Mouse (Mus musculus): ENCODE measurements at regions not wholly inside any gene's neighbourhood (a gene's known extent, or its start where the extent isn't known, plus 50 kb on each side); places are given as distances from the start of the nearest gene placed in this dataset.
"Not testable (repeated sequence)": the region's sequence is repeated elsewhere in the genome, so short reads cannot be mapped to it uniquely, and the experiment has no call there.

DNA sequence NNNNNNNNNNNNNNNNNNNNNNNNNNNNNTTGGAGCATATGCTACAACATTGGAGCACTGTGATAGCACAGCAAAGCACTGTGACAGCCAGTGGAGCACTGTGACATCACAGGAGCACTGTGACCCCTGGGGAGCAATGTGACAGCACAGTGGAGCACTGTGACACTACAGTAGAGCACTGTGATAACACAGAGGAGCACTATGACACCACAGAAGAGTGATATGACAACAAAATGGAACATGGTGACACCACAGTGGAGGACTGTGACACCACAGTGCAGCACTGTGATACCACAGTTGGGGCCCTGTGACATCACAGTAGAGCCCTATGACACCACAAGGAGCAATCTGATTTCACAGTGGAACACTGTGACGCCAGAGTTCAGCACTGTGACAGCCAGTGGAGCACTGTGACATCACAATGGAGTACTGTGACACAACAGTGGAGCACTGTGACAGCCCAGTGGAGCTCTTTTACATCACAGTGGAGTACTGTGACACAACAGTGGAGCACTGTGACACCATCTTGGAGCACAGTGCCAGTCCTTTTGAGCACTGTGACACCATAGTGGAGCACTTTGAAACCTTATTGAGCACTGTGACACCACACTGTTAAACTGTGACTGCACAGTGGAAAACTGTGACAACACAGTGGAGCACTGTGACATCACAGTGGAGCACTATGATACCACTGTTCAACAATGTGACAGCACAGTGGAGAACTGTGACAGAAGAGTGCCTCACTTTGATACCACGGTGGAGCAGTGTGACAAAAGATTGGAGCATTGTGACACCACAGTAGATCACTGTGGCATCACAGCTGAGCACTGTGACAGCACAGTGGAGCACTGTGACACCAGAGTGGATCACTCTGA is 116.9 kb upstream of the Vmn1r2 start:
- no peak for DNase-seq (ENCODE audit: low read depth in 2 of 2, low spot score in 2 of 2)

DNA sequence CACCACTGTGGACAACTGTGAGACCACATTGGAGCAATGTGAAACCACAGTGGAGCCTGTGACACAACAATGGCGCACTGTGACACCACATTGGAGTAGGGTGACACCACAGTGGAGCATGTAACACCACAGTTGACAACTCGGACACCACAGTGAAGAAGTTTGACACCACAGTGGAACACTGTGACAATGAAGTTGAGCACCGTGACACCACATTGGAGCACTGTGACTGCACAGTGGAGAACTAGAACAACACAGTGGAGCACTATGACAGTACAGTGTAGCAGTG is 116.3 kb upstream of the Vmn1r2 start:
- no peak for DNase-seq (ENCODE audit: low read depth in 2 of 2, low spot score in 2 of 2)

DNA sequence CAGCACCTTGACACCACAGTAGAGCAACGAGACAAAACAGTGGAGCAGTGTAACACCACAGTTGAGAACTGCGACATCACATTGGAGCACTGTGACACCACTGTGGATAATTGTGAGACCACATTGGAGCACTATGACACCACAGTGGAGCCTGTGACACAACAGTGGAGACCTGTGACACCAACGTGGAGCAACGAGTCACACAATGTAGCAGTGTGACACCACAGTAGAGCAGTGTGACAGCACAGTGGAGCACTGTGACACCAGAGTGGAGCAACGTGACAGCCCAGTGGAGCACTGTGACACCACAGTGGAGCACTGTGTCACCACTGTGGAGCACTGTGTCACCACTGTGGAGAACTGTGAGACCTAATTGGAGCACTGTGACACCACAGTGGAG is 115.9 kb upstream of the Vmn1r2 start:
- DNase-seq (ENCODE audit: low read depth in 2 of 2, low spot score in 2 of 2), result no peak

DNA sequence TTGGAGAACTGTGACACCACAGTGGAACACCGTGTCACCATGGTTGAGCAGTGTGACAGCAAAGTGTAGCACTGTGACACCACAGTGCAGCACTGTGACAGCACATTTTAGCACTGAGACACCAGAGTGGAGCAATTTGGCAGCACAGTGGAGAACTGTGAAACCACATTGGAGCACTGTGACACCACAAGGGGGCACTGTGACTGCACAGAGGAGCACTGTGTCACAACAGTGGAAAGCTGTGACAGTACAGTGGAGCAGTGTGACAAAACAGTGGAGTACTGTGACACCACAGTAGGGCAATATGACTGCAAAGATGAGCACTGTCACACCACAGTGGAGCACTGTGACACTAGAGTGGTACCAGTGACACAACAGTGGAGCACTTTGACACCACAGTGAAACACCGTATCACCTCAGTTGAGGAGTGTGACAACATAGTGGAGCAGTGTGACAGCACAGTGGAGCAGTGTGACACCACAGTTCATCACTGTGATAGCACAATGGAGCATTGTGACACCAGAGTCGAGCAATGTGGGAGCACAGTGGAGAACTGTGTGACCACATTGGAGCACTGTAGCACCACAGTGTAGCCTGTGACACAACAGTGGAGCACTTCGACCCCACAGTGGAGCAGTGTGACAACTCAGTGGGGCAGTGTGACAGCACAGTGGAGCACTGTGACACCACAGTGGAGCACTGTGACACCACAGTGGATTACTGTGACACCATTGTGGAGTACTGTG is 114.6 kb upstream of the Vmn1r2 start:
- DNase-seq (ENCODE audit: low read depth in 2 of 2, low spot score in 2 of 2), result no peak

DNA sequence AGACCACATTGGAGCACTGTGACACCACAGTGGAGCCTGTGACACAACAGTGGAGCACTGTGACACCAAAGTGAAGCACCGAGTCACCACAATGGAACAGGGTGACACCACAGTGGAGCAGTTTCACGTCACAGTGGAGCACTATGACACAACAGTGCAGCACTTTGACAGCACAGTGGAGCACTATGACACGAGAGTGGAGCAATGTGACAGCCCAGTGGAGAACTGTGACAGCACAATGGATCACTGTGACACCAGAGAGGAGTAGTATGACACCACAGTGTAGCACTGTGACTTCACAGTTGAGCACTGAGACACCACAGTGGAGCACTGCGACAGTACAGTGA is 114.1 kb upstream of the Vmn1r2 start:
- no peak for DNase-seq (ENCODE audit: low read depth in 2 of 2, low spot score in 2 of 2)

DNA sequence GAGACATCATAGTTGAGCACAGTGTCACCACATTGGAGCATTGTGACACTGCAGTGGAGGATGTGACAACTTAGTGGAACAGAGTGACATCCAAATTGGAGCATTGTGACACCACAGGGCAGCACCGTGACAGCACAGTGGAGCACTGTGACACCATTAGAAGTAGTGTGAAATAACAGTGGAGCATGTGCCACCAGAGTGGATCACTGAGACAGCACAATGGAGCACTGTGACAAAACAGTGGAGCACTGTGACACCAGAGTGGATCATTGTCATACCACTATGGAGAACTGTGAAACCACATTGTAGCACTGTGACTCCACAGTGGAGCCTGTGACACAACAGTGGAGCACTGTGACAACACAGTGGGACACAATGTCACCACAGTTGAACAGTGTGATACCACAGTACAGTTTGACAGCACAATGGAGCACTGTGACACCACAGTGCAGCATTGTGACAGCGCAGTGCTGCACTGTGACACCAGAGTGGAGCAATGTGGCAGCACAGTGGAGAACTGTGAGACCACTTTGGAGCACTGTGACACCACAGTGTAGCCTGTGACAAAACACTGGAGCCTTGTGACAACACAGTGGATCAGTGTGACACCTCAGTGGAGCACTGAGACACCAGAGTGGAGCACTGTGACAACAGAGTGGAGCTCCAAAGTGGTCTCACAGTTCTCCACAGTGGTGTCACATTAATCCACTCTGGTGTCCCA is 113.5 kb upstream of the Vmn1r2 start:
- DNase-seq (ENCODE audit: low read depth in 2 of 2, low spot score in 2 of 2), result no peak

DNA sequence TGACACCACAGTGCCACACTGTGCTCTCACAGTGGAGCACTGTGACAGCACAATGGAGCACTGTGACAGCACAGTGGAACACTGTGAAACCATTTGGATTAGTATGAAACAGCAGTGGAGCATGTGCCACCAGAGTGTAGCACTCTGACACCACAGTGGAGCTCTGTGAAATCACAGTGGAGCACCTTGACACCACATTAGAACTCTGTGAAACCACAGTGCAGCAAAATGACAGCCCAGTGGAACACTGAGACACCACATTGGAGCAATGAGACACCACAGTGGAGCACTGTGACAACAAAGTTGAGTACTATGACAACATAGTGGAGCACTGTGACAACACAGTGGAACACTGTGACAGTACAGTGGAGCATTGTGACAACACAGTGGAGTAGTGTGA is 112.2 kb upstream of the Vmn1r2 start:
- DNase-seq (ENCODE audit: low read depth in 2 of 2, low spot score in 2 of 2), result no peak

DNA sequence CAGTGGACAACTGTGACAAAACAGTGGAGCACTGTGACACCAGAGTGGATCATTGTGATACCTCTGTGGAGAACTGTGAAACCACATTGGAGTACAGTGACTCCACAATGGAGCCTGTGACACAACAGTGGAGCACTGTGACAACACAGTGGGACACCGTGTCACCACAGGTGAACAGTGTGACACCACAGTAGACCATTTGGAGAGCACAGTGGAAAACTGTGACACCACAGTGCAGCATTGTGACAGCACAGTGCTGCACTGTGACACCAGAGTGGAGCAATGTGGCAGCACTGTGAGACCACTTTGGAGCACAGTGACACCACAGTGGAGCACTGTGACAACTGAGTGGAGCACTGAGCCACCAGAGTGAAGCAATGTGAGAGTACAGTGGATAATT is 111.7 kb upstream of the Vmn1r2 start:
- DNase-seq (ENCODE audit: low read depth in 2 of 2, low spot score in 2 of 2), result no peak

DNA sequence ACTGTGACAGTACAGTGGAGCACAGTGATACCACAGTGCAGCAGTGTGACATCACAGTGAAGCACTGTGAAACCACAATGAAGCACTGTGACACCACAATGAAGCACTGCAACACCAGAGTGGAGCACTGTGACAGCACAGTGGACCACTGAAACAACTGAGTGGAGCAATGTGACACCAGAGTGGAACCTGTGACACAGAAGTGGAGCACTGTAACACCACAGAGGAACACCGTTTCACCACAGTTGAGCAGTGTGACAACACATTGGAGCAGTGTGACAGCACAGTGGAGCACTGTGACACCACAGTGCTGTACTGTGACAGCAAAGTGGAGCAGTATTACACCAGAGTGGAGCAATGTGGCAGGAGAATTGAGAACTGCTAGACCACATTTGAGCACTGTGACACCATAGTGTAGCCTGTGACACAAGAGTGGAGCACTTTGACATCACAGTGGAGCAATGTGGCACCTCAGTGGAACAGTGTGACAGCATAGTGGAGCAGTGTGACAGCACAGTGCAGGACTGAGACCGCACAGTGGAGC is 107.5 kb upstream of the Vmn1r2 start:
- no peak for DNase-seq (ENCODE audit: low read depth in 2 of 2, low spot score in 2 of 2)

DNA sequence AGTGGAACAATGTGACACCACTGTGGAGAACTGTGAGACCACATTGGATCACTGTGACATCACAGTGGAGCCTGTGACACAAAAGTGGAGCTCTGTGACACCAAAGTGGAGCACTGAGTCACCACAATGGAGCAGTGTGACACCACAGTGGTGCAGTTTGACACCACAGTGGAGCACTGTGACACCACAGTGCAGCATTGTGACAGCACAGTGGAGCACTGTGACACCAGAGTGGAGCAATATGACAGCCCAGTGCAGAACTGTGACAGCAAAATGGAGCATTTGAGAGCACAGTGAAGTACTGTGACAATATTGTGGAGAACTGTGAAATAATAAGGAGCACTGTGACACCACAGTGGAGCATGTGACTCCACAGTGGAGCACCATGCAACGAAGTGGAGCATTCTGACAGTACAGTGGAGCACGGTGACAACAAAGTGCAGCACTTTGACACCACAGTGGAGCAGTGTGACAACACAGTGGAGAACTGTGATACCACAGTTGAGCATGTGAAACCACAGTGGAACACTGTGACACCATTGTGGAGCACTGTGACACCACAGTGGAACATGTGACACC is 105.0 kb upstream of the Vmn1r2 start:
- no peak for DNase-seq (ENCODE audit: low read depth in 2 of 2, low spot score in 2 of 2)

DNA sequence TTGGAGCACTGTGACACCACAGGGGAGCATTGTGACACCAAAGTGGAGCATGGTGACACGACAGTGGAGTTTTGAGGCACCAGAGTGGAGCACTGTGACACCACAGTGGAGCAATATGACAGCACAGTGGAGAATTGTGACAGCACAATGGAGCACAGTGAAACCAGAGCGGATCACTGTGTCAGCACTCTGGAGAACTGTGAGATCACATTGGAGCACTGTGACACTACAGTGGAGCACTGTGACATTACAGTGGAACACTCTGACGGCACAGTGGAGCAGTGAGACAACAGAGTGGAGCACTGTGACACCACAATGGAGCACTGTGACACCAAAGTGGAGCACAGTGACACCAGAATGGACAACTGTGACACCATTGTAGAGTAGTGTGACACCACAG is 103.2 kb upstream of the Vmn1r2 start:
- DNase-seq (ENCODE audit: low read depth in 2 of 2, low spot score in 2 of 2), result no peak

DNA sequence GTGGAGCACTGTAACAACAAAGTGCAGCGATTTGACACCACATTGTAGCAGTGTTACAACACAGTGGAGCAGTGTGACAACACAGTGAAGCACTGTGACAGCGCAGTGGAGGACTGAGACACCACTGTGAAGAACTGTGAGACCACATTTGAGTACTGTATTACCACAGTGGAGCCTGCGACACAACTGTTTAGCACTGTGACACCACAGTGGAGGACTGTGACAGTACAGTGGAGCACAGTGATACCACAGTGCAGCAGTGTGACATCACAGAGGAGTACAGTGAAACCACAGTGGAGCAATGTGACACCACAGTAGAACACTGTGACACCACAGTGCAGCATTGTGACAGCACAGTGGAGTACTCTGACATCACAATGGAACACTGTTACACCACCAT is 102.5 kb upstream of the Vmn1r2 start:
- no peak for DNase-seq (ENCODE audit: low read depth in 2 of 2, low spot score in 2 of 2)

DNA sequence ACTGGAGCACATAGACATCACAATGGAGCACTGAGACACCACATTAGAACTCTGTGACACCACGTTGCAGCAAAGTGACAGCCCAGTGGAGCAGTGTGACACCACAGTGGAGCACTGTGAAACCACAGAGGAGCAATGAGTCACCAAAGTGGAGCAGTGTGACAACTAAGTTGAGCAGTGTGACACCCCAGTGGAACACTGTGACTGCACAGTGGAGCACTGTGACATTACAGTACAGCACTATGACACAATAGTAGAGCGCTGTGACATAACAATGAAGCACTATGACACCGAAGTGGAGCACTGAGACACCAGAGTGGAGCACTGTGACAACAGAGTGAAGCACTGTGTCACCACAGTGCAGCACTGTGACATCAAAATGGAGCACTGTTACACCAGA is 101.8 kb upstream of the Vmn1r2 start:
- DNase-seq (ENCODE audit: low read depth in 2 of 2, low spot score in 2 of 2), result not testable (repeated sequence)

DNA sequence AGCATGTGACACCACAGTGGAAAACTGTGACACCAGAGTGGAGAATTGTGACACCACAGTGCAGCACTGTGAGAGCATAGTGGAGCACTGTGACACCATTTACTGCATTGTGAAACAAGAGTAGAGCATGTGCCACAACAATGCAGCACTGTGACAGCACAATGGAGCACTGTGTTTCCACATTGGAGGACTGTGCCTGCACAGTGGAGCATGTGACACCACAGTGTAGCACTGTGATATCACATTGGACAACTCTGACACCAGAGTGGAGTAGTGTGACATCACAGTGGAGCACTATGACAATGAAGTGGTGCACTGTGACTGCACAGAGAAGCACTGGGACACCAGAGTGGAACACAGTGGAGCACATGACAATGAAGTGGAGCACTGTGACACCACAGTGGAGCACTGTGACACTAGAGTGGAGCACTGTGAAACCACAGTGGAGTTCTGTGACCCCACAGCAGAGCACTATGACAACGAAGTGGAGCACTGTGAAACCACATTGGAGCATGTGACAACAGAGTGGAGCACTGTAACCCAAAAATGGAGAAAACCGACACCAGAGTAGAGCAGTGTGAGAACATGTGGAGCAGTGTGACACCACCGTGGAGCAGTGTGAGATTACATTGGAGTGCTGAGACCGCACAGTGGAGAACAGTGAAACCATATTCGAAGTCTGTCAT is 100.9 kb upstream of the Vmn1r2 start:
- no peak for DNase-seq (ENCODE audit: low read depth in 2 of 2, low spot score in 2 of 2)

DNA sequence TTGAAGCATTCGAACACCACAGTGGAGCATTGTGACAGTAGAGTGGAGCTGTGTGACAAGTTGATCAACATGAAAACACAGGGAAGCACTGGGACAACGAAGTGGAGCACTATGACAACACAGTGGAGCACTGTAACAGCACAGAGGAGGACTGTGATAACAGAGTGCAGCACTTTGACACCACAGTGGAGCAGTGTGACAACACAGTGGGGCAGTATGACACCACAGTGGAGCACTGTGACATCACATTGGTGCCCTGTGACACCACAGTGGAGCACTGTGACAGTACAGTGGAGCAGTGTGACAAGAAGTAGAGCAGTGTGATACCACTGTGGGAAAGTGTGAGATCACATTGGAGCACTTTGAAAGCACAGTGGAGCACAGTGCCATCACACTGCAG is 99.9 kb upstream of the Vmn1r2 start:
- no peak for DNase-seq (ENCODE audit: low read depth in 2 of 2, low spot score in 2 of 2)

DNA sequence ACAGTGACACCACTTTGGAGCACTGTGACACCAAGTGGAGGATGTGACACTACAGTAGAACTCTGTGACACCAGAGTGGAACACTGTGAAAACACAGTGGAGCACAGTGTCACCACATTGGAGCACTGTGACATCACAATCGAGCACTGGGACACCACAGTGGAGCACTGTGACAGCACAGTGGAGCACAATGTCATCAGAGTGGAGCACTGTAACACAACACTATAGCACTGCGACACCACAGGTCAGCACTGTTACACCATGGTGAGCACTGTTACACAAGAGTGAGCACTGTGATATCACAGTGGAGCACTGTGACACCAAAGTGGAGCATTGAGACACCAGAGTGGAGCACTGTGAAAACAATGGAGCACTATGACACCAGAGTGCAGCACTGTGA is 99.5 kb upstream of the Vmn1r2 start:
- DNase-seq (ENCODE audit: low read depth in 2 of 2, low spot score in 2 of 2), result peak in 1 of 2 experiments; percentile 0

DNA sequence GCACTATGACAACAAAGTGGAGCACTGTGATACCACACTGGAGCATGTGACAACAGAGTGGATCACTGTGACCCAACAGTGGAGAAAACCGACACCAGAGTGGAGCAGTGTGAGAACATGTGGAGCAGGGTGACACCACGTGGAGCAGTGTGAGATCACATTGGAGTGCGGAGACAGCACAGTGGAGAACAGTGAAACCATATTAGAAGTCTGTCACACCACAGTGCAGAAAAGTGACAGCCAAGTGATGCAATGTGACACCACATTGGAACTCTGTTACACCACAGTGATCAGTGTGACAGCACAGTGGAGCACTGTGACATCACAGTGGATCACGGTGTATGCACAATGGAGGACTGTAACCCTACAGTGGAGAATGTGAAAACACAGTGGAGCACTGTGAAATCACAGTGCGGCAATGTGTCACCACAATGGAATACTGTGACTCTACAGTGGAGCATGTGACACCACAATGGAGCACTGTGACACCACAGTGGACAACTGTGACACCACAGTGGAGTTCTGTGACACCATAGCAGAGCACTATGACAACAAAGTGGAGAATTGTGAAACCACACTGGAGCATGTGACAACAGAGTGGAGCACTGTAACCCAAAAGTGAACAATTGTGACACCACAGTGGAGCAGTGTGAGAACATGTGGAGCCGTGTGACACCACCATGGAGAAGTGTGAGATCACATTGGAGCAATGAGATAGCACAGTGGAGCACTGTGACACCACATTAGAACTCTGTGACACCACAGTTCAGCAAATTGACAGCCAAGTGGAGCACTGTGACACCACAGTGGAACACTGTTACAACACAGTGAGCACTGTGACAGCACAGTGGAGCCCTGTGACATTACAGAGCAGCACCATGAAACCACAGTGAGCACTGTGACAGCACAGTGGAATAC is 98.6 kb upstream of the Vmn1r2 start:
- DNase-seq (ENCODE audit: low read depth in 2 of 2, low spot score in 2 of 2), result peak in 1 of 2 experiments; percentile 0

DNA sequence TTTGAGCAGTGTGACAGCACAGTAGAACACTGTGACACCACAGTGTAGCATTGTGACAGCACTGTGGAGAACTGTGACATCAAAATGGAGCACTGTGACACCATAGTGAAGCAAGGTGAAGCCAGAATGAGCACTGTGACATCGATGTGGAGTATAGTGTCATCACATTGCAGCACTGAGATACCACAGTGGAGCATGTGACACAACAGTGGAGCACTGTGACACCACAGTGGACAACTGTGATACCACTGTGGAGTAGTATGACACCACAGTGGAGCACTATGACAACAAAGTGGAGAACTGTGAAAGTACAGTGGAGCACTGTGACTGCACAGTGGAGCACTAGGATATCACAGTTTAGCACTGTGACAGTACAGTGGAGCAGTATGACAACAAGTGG is 97.8 kb upstream of the Vmn1r2 start:
- DNase-seq (ENCODE audit: low read depth in 2 of 2, low spot score in 2 of 2), result no peak

DNA sequence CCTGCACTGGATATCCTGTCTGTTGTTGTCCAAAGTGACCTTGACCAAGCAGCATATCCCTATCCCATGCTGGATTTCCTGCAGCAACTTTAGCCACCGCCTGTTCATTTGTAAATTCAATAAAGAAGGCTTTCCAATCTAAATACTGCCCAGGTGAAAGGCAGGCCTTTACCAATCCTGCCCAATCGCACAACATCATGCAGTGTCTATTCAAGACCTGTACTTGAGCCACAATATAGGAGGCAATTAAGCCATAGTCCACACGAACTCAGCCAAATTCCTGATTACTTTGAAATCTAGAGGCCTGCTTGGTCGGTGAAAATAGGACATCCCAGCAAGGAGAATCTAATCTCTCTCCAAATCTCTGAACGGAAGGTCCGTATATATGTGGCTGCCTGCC is 95.8 kb upstream of the Vmn1r2 start:
- not testable (repeated sequence) for DNase-seq (ENCODE audit: low read depth in 2 of 2, low spot score in 2 of 2)

DNA sequence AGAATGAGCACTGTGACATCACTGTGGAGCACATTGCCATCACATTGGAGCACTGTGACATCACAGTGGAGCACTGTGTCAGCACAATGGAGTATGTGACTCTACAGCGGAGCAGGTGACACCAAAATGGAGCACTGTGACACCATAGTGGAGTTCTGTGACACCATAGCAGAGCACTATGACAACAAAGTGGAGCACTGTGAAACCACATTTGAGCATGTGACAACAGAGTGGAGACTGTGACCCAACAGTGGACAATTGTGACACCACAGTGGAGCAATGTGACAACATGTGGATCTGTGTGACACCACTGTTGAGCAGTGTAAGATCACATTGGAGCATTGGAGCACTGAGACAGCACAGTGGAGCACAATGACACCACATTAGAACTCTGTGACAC is 87.2 kb upstream of the Vmn1r2 start:
- no peak for DNase-seq (ENCODE audit: low read depth in 2 of 2, low spot score in 2 of 2)

Data from CD8-positive naive resting alpha-beta T cell, adult 2 months (primary cell).